Mouse (Mus musculus): ENCODE results near the gene Cdc20. TPM values are rescaled to one million over a fixed set of nuclear protein-coding genes. Genes with fewer than 3 reads are reported as not detected.

The Cdc20 gene
- polyA plus RNA-seq (2015; fragmentation: Nextera tagmentation; extraction: Ambion mirVana), result 23.4 and 79.0 TPM in 2 replicates

GRCm38 (mm10) chr4:118436820-118437603, at the start of gene Cdc20:
Cdc20 (minus strand) TSS chr4:118437352.
- Histone ChIP-seq H3K27ac (replicated peaks) (peak within 1 kb of the TSS; percentile 86), H3K4me2 (peak within 1 kb of the TSS; percentile 97), H3K4me1 (peaks cover 23% of the 10 kb centered on the region), H3K4me3 (replicated peaks) (peak within 1 kb of the TSS; percentile 49), H3K36me3 (peaks cover 16% of the 10 kb centered on the region), H3K27me3 (replicated peaks) (no peaks in the 10 kb centered on the region), H3K9me3 (replicated peaks) (no peaks in the 10 kb centered on the region), H3K9ac (replicated peaks) (peak within 1 kb of the TSS; percentile 62)
- peak; percentile 96 for ATAC-seq (ENCODE audit: low FRiP score)
- WGBS, result under 1% methylated on average over 67 of the region's 67 CpGs

DNA sequence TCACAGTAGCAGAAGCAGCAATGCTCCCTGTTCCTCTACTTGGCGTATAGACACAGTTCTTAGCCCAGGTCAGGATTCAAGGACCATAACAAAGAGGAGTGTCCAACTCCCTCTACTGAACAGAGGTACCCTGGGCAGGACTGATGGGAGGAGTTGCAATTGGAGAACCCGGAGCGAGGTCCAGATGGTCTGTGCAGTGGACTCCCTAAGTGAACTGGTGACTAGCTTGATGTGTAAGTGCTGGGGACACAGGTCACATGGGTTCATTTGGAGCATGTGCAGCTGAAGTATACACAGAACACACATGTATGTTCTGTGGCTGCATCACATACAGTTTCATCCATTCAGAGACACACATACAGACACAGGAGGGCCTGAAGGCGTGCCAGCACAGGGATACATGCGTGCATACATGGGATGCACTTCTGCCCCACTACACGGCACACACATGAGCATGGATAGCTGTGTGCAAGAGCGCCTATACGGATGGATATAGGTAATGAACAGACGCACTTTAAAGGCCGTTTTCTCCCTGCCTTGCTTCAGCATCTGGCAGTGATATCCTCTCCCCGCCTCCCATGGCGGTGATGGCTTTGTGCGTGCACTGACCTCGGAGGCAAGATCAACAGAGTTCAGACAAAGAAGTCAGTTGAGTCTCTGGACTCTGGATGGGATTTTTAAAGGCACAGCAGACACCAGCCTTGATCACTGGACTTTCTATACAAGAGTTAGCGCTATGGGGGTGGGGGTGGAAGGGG, 39.8 kb upstream of the Cdc20 start:
- no peaks in the 10 kb centered on the region for H3K27me3 ChIP-seq (replicated peaks)
- no peak overlapping the region for H3K9ac ChIP-seq (replicated peaks)

GRCm38 (mm10) chr4:118472687-118473086, 35.5 kb upstream of the Cdc20 start:
- H3K27ac ChIP-seq (replicated peaks), result no peak overlapping the region
- H3K4me1 ChIP-seq, result no peaks in the 10 kb centered on the region
- H3K4me2 ChIP-seq, result no peak overlapping the region
- H3K27me3 ChIP-seq (replicated peaks), result no peaks in the 10 kb centered on the region
- H3K36me3 ChIP-seq, result no peaks in the 10 kb centered on the region
- H3K9me3 ChIP-seq (replicated peaks), result no peaks in the 10 kb centered on the region
- 95% methylated on average over 11 of the region's 11 CpGs for WGBS
- no peak overlapping the region for H3K4me3 ChIP-seq (replicated peaks)
- H3K9ac ChIP-seq (replicated peaks), result no peak overlapping the region
- ATAC-seq (ENCODE audit: low FRiP score), result no peak

More for the DNA sequence above, 39.8 kb upstream of the Cdc20 start:
- Histone ChIP-seq H3K4me1 (no peaks in the 10 kb centered on the region), H3K9me3 (replicated peaks) (no peaks in the 10 kb centered on the region), H3K4me2 (no peak overlapping the region), H3K27ac (replicated peaks) (no peak overlapping the region), H3K4me3 (replicated peaks) (no peak overlapping the region), H3K36me3 (no peaks in the 10 kb centered on the region)
- 46% methylated on average over 15 of the region's 15 CpGs for WGBS
- no peak for ATAC-seq (ENCODE audit: low FRiP score)

DNA sequence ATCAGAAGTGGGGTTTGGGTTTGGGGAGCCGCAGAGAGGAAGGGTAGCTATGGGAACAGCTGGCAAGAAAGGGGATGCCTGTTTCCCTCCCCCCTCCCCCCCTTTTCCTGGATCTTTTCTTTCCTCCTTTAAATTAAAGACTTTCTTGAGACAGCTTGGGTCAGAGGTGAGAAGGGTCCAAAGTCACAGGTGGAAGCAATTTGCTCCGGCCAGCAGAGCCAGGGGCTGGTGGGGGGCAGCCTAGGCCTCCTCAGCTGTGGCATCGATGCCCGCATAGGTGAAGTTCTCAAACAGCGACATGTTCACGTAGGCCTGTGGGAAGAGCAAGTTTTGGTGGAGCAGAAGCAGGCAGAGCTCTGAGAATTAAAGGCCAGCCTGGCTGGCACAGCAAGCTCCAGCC, 34.1 kb upstream of the Cdc20 start:
- Histone ChIP-seq H3K4me1 (no peaks in the 10 kb centered on the region), H3K9me3 (replicated peaks) (no peaks in the 10 kb centered on the region), H3K27ac (replicated peaks) (no peak overlapping the region), H3K27me3 (replicated peaks) (no peaks in the 10 kb centered on the region), H3K4me3 (replicated peaks) (no peak overlapping the region), H3K36me3 (no peaks in the 10 kb centered on the region), H3K4me2 (no peak overlapping the region), H3K9ac (replicated peaks) (no peak overlapping the region)
- ATAC-seq (ENCODE audit: low FRiP score), result no peak
- 88% methylated on average over 6 of the region's 6 CpGs for WGBS

DNA sequence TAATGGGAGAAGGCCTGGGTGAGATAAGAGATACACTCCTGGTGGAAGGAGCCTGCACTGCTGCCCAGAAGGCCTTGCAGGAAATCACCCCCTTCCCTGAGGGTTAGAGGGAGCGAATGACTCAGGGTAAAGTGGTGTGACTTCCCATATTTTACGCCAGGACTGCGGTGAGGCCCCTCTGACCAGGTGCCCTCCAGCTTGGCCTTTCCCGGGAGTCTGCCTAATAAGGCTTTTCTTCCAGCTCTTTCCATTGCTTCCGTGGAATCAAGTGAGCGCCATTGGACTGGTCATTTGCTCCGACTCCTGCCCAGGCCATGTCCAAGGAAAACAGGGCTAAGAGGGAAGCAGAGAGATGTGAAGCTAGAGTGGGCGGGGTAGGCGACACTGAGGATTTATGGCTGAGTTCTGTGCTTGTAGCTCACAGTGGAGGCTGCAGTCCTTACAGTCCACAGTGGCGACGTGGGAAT, 28.6 kb upstream of the Cdc20 start:
- Histone ChIP-seq H3K4me1 (no peaks in the 10 kb centered on the region), H3K4me2 (no peak overlapping the region), H3K36me3 (no peaks in the 10 kb centered on the region), H3K27me3 (replicated peaks) (no peaks in the 10 kb centered on the region), H3K9me3 (replicated peaks) (no peaks in the 10 kb centered on the region), H3K27ac (replicated peaks) (no peak overlapping the region), H3K9ac (replicated peaks) (no peak overlapping the region), H3K4me3 (replicated peaks) (no peak overlapping the region)
- ATAC-seq (ENCODE audit: low FRiP score), result no peak
- 26% methylated on average over 11 of the region's 11 CpGs for WGBS

GRCm38 (mm10) chr4:118464956-118465355, 27.8 kb upstream of the Cdc20 start:
- Histone ChIP-seq H3K27ac (replicated peaks) (no peak overlapping the region), H3K36me3 (no peaks in the 10 kb centered on the region), H3K9me3 (replicated peaks) (no peaks in the 10 kb centered on the region), H3K9ac (replicated peaks) (no peak overlapping the region), H3K4me3 (replicated peaks) (no peak overlapping the region), H3K4me1 (no peaks in the 10 kb centered on the region), H3K27me3 (replicated peaks) (no peaks in the 10 kb centered on the region), H3K4me2 (no peak overlapping the region)
- 96% methylated on average over 3 of the region's 3 CpGs for WGBS
- no peak for ATAC-seq (ENCODE audit: low FRiP score)

- no peak within 1 kb of the TSS for H3K9ac ChIP-seq (replicated peaks)
- no peaks in the 10 kb centered on the region for H3K27me3 ChIP-seq (replicated peaks)
- H3K9me3 ChIP-seq (replicated peaks), result no peaks in the 10 kb centered on the region
- no peak for ATAC-seq (ENCODE audit: low FRiP score)
- no peak within 1 kb of the TSS for H3K27ac ChIP-seq (replicated peaks)
- no peak within 1 kb of the TSS for H3K4me2 ChIP-seq
- H3K4me3 ChIP-seq (replicated peaks), result no peak within 1 kb of the TSS
- 79% methylated on average over 9 of the region's 9 CpGs for WGBS
- no peaks in the 10 kb centered on the region for H3K4me1 ChIP-seq
- H3K36me3 ChIP-seq, result no peaks in the 10 kb centered on the region
Measured at GRCm38 (mm10) chr4:118457345-118457975, 20.3 kb upstream of the Cdc20 start, which contains the start of gene Mpl. Mpl (minus strand) TSS chr4:118457513.

GRCm38 (mm10) chr4:118446415-118447153, 9.4 kb upstream of the Cdc20 start:
- Histone ChIP-seq H3K4me1 (peaks cover 17% of the 10 kb centered on the region), H3K9me3 (replicated peaks) (no peaks in the 10 kb centered on the region), H3K27me3 (replicated peaks) (0 out of 2 replicates have a peak, but pooled peaks cover 3% of the 10 kb centered on the region), H3K9ac (replicated peaks) (peak overlapping the region; percentile 53), H3K36me3 (no peaks in the 10 kb centered on the region), H3K4me2 (peak overlapping the region; percentile 93), H3K27ac (replicated peaks) (no peak overlapping the region), H3K4me3 (replicated peaks) (peak overlapping the region; percentile 42)
- peak; percentile 80 for ATAC-seq (ENCODE audit: low FRiP score)
- 19% methylated on average over 24 of the region's 24 CpGs for WGBS

- H3K27ac ChIP-seq (replicated peaks), result no peak overlapping the region
- H3K36me3 ChIP-seq, result no peaks in the 10 kb centered on the region
- peak overlapping the region; percentile 53 for H3K9ac ChIP-seq (replicated peaks)
- peaks cover 17% of the 10 kb centered on the region for H3K4me1 ChIP-seq
- peak overlapping the region; percentile 42 for H3K4me3 ChIP-seq (replicated peaks)
- peak; percentile 84 for ATAC-seq (ENCODE audit: low FRiP score)
- H3K4me2 ChIP-seq, result peak overlapping the region; percentile 93
- WGBS, result 16% methylated on average over 18 of the region's 18 CpGs
- H3K27me3 ChIP-seq (replicated peaks), result 0 out of 2 replicates have a peak, but pooled peaks cover 3% of the 10 kb centered on the region
- no peaks in the 10 kb centered on the region for H3K9me3 ChIP-seq (replicated peaks)
Measured at GRCm38 (mm10) chr4:118445781-118446414, 8.7 kb upstream of the Cdc20 start.

- Histone ChIP-seq H3K4me2 (no peak overlapping the region), H3K4me3 (replicated peaks) (no peak overlapping the region), H3K9ac (replicated peaks) (no peak overlapping the region), H3K9me3 (replicated peaks) (no peaks in the 10 kb centered on the region), H3K27ac (replicated peaks) (no peak overlapping the region), H3K4me1 (peaks cover 17% of the 10 kb centered on the region), H3K27me3 (replicated peaks) (0 out of 2 replicates have a peak, but pooled peaks cover 3% of the 10 kb centered on the region), H3K36me3 (no peaks in the 10 kb centered on the region)
- no peak for ATAC-seq (ENCODE audit: low FRiP score)
- WGBS, result 86% methylated on average over 10 of the region's 10 CpGs
Measured at GRCm38 (mm10) chr4:118445088-118445487, 7.9 kb upstream of the Cdc20 start.

All from neural tube, embryonic 15.5 days (tissue).